Mouse (Mus musculus): ENCODE data around the gene Cops8. TPM values are rescaled to one million over a fixed set of nuclear protein-coding genes. Genes with fewer than 3 reads are reported as not detected.

Gene Cops8
- total and polyA plus RNA-seq, 3 experiments: 86.7 to 103 TPM; not detected in 1

- Histone ChIP-seq H3K4me1 (ENCODE audit: control insufficient read depth in 1 of 2, insufficient read depth in 2 of 2, low read length in 2 of 2) (no peaks in the 10 kb centered on the region), H3K9ac (ENCODE audit: control insufficient read depth, low read depth, low read length, poor library complexity, severe bottlenecking) (no peak overlapping the region), H3K27me3 (ENCODE audit: control insufficient read depth in 1 of 2, insufficient read depth in 2 of 2, low read length in 2 of 2) (no peaks in the 10 kb centered on the region), H3K4me3 (ENCODE audit: control insufficient read depth in 1 of 2, insufficient read depth in 1 of 2, low read depth in 2 of 2, low read length in 2 of 2) (no peak overlapping the region), H3K27ac (ENCODE audit: control insufficient read depth, low read depth, low read length) (no peak overlapping the region), H3K9me3 (replicated peaks; ENCODE audit: insufficient read depth, low read length) (no peaks in the 10 kb centered on the region), H3K79me2 (ENCODE audit: control insufficient read depth, insufficient read depth, low read length, poor library complexity) (no peaks in the 10 kb centered on the region), H3K36me3 (ENCODE audit: control insufficient read depth in 1 of 2, insufficient read depth in 2 of 2, low read length in 2 of 2) (no peaks in the 10 kb centered on the region)
- no peak for TF ChIP-seq ZC3H11A (IDR thresholded peaks at IDR 0.05; ENCODE audit: low read depth, low read length)
- no peak for TF ChIP-seq HCFC1 (IDR thresholded peaks at IDR 0.05; ENCODE audit: low read depth, low read length)
- TF ChIP-seq MAX (IDR thresholded peaks at IDR 0.05; ENCODE audit: low read length): no peak
- no peak for TF ChIP-seq MEF2A (IDR thresholded peaks at IDR 0.05; ENCODE audit: extremely low read depth, insufficient replicate concordance, low read depth, low read length, poor library complexity, severe bottlenecking)
- no peak for TF ChIP-seq JUND (IDR thresholded peaks at IDR 0.05; ENCODE audit: low read depth, low read length)
- TF ChIP-seq POLR2A (IDR thresholded peaks at IDR 0.05; ENCODE audit: control insufficient read depth in 1 of 2, insufficient read depth in 1 of 2, low read depth in 1 of 2, low read length in 2 of 2, poor library complexity in 1 of 2): no peak
- TF ChIP-seq EP300 (IDR thresholded peaks at IDR 0.05; ENCODE audit: low read depth in 1 of 2, low read length in 2 of 2): no peak
- no peak for TF ChIP-seq UBTF (IDR thresholded peaks at IDR 0.05; ENCODE audit: borderline replicate concordance, insufficient read depth, low read depth, low read length)
- no peak for TF ChIP-seq CHD2 (IDR thresholded peaks at IDR 0.05; ENCODE audit: low read length)
- no peak for TF ChIP-seq NELFE (IDR thresholded peaks at IDR 0.05; ENCODE audit: low read depth, low read length)
- no peak for TF ChIP-seq CHD1 (IDR thresholded peaks at IDR 0.05; ENCODE audit: low read depth, low read length)
- TF ChIP-seq SMC3 (IDR thresholded peaks at IDR 0.05; ENCODE audit: low read depth, low read length): no peak
- TF ChIP-seq TAL1 (IDR thresholded peaks at IDR 0.05; ENCODE audit: low read length): no peak
- TF ChIP-seq MXI1 (IDR thresholded peaks at IDR 0.05; ENCODE audit: low read depth, low read length): no peak
- TF ChIP-seq RCOR1 (IDR thresholded peaks at IDR 0.05; ENCODE audit: low read depth, low read length): no peak
- TF ChIP-seq MAFK (IDR thresholded peaks at IDR 0.05; ENCODE audit: borderline replicate concordance, low read depth, low read length): no peak
- DNase-seq (ENCODE audit: low read depth, low spot score): no peak
Measured at GRCm38 (mm10) chr1:90651781-90652180, 49.0 kb downstream of the Cops8 start.

DNA sequence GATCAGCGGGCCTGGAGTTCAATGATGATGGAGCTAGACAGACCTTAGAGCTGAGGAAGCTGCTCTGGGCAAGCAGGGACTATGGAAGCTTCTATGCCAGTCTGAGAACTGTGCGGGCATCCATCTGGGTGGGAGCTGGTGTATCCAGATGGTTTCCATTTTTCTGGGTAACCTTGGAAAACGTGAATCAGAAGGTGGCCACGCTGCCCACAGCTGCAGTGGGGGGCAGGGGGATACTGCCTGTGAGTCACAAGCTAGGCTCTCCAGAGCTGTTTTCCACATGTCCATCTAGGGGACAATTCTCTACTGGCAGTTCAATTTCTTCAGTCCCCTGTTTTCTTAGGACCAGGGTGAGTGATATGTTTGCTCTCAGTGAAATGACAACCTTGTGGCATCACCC is 49.8 kb downstream of the Cops8 start:
- H3K9me3 ChIP-seq (replicated peaks; ENCODE audit: insufficient read depth, low read length): no peaks in the 10 kb centered on the region
- no peak for DNase-seq (ENCODE audit: low read depth, low spot score)
- H3K27me3 ChIP-seq (ENCODE audit: control insufficient read depth in 1 of 2, insufficient read depth in 2 of 2, low read length in 2 of 2): no peaks in the 10 kb centered on the region
- no peak overlapping the region for H3K4me3 ChIP-seq (ENCODE audit: control insufficient read depth in 1 of 2, insufficient read depth in 1 of 2, low read depth in 2 of 2, low read length in 2 of 2)
- H3K27ac ChIP-seq (ENCODE audit: control insufficient read depth, low read depth, low read length): no peak overlapping the region
- no peak overlapping the region for H3K9ac ChIP-seq (ENCODE audit: control insufficient read depth, low read depth, low read length, poor library complexity, severe bottlenecking)
- H3K79me2 ChIP-seq (ENCODE audit: control insufficient read depth, insufficient read depth, low read length, poor library complexity): no peaks in the 10 kb centered on the region
- H3K4me1 ChIP-seq (ENCODE audit: control insufficient read depth in 1 of 2, insufficient read depth in 2 of 2, low read length in 2 of 2): no peaks in the 10 kb centered on the region
- no peak for TF ChIP-seq RAD21 (IDR thresholded peaks at IDR 0.05; ENCODE audit: low read depth, low read length)
- TF ChIP-seq GATA1 (IDR thresholded peaks at IDR 0.05; ENCODE audit: low read depth, low read length): no peak
- no peak for TF ChIP-seq POLR2AphosphoS5 (IDR thresholded peaks at IDR 0.05; ENCODE audit: borderline replicate concordance, low read depth, low read length)
- TF ChIP-seq POLR2AphosphoS2 (IDR thresholded peaks at IDR 0.05; ENCODE audit: low read length): no peak
- no peak for TF ChIP-seq TAL1 (IDR thresholded peaks at IDR 0.05; ENCODE audit: low read length)
- no peak for TF ChIP-seq HCFC1 (IDR thresholded peaks at IDR 0.05; ENCODE audit: low read depth, low read length)
- TF ChIP-seq CHD2 (IDR thresholded peaks at IDR 0.05; ENCODE audit: low read length): no peak
- no peak for TF ChIP-seq ZMIZ1 (IDR thresholded peaks at IDR 0.05; ENCODE audit: low read depth, low read length)
- TF ChIP-seq SIN3A (IDR thresholded peaks at IDR 0.05; ENCODE audit: low read length): no peak
- no peak for TF ChIP-seq ZKSCAN1 (IDR thresholded peaks at IDR 0.05; ENCODE audit: low read depth, low read length)
- no peak for TF ChIP-seq NRF1 (IDR thresholded peaks at IDR 0.05; ENCODE audit: insufficient read depth, low read depth, low read length, poor library complexity, severe bottlenecking)
- TF ChIP-seq ZNF384 (IDR thresholded peaks at IDR 0.05; ENCODE audit: low read depth, low read length): no peak
- no peak for TF ChIP-seq E2F4 (IDR thresholded peaks at IDR 0.05; ENCODE audit: borderline replicate concordance, low read depth, low read length)
- no peak for TF ChIP-seq ELF1 (IDR thresholded peaks at IDR 0.05; ENCODE audit: low read depth, low read length)
- TF ChIP-seq MEF2A (IDR thresholded peaks at IDR 0.05; ENCODE audit: extremely low read depth, insufficient replicate concordance, low read depth, low read length, poor library complexity, severe bottlenecking): no peak
- no peak for TF ChIP-seq NELFE (IDR thresholded peaks at IDR 0.05; ENCODE audit: low read depth, low read length)
- no peak for TF ChIP-seq ETS1 (IDR thresholded peaks at IDR 0.05; ENCODE audit: low read depth, low read length)
- TF ChIP-seq GABPA (IDR thresholded peaks at IDR 0.05; ENCODE audit: low read depth, low read length): no peak
- TF ChIP-seq USF1 (IDR thresholded peaks at IDR 0.05; ENCODE audit: low read depth, low read length): no peak
- H3K36me3 ChIP-seq (ENCODE audit: control insufficient read depth in 1 of 2, insufficient read depth in 2 of 2, low read length in 2 of 2): no peaks in the 10 kb centered on the region

Data from MEL (cell line).